Mouse (Mus musculus) c-Kit-positive CD71-positive TER-119-negative erythroid progenitor cells, embryonic 14.5 days (primary cell): ENCODE data around the gene Gtpbp2.

ENCODE experiments used
- DNase-seq: peaks from one replicate; pipeline ENCODE4 v3.0.0-alpha.2; 2013; ENCODE audit warnings: low read depth

Gtpbp2 gene

DNA sequence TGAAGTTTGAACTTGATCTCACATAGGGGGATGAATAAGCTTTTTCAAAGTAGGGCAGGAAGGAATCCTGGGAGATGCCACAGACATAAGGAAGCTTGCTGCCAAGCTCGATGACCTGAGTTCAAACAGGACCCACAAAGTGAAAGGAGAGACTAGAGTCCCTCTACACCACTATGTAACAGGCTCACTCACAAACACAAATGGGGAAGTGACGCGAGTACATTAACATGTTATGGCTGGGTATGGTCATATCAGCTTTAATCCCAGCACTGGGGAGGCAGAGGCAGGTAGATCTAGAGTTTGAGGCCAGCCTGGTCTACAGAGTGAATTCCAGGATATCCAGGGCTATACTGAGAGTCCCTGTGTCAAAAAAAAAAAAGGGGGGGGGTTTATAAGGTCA lies 6.5 kb upstream of the Gtpbp2 start:
- DNase-seq = no peak

DNA sequence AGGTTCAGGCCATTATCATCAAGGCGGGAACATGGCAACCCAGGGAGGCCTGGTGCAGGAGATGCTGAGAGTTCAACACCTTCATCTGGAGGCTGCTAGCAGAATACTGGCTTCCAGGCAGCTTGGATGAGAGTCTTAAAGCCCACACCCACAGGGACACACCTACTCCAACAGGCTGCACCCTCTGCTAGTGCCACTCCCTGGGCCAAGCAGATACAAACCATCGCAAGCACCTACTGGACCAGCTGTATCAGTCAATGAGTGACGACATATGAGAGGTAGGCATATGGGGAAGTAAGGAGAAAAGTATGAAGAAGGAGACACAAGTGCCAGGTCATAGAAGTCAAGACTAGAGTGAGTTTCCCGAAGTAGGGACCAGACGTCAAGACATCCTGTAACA lies 4.2 kb upstream of the Gtpbp2 start:
- DNase-seq = no peak

DNA sequence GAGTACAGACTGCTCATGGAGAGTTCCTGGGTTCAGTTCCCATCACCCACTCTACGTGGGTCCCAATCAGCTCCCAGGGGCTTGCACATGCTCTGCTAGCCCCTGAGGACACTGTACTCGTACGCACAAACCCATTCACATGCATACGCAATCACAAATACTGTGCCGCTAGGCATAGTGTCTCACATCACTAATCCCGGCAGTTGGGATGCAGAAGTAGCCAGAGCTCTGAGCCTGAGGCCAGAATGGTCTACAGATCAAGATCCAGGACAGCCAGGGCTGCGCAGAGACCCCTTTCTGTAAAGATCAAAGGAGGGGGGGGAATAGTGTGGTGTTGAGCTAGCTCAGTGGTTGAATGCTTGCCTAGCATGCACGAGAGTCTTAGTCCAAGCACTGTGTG lies 3.7 kb upstream of the Gtpbp2 start:
- no peak for DNase-seq

GRCm38 (mm10) chr17:46159236-46159635 lies 1.6 kb upstream of the Gtpbp2 start:
- DNase-seq = peak; percentile 61

DNA sequence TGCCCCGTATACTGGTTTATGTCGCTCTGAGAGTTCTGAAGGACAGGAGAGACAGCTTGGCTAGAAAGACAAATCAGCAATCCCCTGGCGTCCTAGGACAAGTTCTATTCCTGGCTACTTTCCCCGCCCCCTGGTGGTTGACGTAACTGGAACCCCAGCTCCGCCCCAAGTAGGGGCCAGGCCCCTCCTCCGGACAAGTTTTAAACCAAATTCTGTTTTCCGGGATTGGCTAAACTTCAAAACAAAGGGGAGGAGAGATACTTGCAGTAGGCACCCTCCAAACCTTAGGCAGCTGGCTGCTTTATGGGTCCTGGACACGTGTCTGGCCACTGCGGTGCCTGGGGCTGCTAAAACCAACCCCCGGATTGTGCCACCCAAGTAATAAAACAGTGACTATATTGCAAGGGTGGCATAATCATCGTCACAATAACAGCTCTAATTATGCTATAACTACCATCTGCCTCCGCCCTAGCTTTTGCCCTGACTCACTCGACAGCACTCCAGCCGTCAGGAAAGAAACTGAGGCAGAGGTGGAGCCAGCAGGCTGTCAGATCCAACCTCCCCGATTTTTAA lies 656 bp upstream of the Gtpbp2 start:
- DNase-seq = peak; percentile 94

GRCm38 (mm10) chr17:46161179-46161578 lies 347 bp downstream of the Gtpbp2 start:
- no peak for DNase-seq

DNA sequence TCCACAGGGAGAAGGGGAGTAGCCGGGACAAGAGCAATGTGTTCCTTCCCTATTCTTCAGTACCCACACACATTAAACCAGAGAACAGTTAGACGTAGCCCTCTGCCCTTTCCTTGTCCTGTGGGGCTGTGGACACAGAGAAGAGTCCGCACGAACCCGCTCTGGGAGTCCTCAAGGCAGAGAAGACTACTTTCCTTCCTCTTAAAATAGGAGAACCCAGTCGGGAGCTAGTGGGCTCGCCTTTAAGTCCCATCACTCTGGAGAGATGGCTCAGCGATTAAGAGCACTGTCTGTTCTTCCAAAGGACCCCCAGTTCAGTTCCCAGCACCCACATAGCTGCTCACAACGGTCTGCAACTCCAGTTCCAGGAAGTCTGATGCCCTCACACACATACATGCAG lies 878 bp downstream of the Gtpbp2 start:
- DNase-seq = no peak

- no peak for DNase-seq
Measured at GRCm38 (mm10) chr17:46162551-46162950, 1.7 kb downstream of the Gtpbp2 start.

DNA sequence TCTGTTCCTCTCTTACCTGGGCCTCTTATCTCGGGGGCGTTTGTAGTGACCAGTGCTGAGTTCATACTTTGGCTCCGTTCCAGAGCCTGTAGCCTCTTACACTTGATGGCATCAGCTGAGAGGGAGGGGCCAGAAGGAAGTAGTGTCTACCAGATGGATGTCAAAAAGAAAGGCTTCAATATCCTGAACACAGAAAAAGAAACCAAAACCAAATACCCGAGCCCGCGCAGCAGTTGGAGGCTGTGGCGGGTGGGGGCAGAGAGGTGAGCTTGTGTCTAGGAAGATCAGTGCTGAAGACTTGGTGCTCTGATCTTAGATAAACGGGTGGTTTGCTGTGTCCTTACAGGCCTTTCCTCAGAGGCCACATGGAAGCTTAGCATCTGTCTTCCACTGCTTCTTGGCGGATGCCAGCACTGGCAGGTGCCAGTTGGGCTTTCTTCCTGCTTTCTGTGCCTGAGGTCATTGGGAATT lies 2.2 kb downstream of the Gtpbp2 start:
- no peak for DNase-seq

DNA sequence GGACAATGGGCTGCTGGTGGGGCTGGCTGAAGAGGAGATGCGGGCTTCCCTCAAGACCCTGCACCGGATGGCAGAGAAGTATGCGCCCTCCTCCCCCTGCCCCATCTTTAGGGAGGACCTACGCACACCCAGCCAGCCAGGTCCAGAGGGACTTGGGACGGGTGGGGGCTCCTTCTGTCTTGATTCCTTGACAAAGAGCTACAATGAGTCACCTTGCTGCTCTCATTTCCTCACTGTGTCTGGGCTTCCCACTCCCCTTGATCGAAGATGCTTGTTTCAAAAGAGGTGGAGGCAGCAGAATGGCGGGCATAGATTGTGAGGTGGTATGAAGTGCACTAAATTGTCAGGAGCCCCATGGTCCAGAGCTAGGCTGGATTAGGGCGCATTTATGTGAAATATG lies 3.5 kb downstream of the Gtpbp2 start:
- DNase-seq = no peak

DNA sequence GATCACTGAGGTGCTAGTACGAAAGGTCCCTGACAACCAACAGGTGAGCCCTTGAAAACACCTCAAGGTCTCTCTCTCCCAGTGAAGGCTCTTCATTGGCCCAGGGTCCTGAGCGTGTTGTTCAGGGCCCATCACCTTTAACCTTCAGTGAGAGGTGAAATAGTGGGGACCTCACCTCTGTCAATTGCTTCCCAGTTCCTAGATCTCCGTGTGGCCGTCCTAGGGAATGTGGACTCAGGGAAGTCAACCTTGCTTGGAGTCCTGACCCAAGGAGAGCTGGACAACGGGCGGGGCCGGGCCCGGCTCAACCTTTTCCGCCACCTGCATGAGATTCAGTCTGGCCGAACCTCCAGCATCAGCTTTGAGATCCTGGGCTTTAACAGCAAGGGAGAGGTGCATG lies 4.0 kb downstream of the Gtpbp2 start:
- no peak for DNase-seq

DNA sequence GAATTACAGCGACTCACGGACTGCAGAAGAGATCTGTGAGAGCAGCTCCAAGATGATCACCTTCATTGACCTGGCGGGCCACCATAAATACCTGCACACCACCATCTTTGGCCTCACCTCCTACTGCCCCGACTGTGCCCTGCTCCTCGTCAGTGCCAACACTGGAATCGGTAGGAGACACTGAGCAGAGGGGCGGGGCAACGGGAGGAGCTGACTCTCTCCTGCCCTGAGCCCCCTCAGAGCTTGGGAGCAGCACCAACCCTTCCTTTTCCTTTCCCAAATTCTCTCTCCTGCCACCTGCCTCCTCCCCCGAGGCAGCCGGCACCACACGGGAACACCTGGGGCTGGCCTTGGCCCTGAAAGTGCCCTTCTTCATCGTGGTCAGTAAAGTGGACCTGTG lies 4.6 kb downstream of the Gtpbp2 start:
- DNase-seq = no peak

- DNase-seq = no peak
Measured at GRCm38 (mm10) chr17:46166270-46166669, 5.4 kb downstream of the Gtpbp2 start.

DNA sequence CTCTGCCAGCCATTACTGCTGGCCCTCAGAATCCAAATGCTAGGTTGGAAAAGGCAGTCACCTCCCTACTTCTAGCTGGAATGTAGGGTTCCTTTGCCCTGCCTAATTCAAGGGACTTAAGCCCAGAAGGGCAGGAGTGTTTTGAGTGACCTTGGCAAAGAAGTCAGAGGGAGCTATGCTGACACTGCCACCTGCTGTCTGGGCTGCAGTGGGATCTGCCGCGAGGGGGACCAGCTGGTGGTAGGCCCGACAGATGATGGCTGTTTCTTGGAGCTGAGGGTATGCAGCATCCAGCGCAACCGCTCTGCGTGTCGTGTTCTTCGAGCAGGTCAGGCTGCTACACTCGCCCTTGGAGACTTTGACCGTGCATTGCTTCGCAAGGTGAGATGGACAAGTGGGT lies 6.2 kb downstream of the Gtpbp2 start:
- no peak for DNase-seq

- no peak for DNase-seq
Measured at GRCm38 (mm10) chr17:46168318-46168717, 7.5 kb downstream of the Gtpbp2 start.

DNA sequence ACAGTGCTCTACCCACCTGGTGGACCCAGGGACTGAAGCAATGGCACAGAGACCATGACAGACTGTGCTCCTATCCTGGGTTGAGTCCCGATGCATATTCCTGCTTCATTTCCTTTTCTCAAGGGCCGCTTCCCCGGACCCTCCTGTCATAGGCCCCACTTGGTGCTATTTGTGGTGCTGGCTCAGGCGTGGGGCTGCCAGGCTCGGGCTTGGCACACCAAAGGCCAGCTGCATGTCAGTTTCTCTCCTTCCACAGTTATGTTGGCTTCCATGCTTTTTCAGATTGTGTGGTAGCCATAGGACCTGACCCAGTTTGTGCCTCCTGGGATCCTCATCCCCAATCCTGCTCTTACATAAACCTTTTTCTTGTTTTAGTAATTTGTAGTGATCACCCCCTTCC lies 7.9 kb downstream of the Gtpbp2 start:
- DNase-seq = no peak

DNA sequence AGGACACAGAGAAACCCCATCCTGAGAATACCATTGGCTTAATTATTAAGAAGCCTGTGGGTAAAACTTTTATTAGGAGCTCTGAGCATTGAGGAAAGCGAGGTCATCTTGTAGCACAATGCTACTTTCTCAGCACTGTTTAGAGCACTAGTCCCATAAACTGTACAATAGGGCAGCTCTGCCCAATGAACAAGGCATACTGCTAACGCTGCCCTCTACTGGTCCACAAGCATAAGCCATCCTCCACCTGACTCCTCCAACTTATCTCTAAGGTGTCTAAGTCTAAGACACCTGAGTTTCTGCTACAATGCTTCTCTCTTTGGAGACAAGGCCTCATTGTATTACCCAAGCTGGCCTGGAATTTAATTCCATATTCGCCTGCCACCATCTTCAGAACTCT lies 9.7 kb downstream of the Gtpbp2 start:
- DNase-seq = no peak

DNA sequence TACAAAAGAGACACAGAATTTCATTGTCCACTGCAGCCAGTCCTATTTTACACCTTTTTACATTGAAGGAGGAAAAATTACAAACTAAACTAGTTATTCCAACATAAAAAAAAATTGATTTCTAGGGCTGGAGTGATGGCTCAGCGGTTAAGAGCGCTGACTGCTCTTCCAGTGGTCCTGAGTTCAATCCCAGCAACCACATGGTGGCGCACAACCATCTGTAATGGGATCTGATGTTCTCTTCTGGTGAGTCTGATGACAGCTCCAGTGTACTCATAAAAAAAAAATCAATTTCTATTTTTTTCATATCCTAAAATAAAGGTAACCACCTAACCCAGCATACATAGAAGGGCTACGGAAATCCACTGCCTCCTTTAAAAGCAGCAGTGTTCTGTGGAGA lies 21.4 kb downstream of the Gtpbp2 start:
- DNase-seq = no peak

DNA sequence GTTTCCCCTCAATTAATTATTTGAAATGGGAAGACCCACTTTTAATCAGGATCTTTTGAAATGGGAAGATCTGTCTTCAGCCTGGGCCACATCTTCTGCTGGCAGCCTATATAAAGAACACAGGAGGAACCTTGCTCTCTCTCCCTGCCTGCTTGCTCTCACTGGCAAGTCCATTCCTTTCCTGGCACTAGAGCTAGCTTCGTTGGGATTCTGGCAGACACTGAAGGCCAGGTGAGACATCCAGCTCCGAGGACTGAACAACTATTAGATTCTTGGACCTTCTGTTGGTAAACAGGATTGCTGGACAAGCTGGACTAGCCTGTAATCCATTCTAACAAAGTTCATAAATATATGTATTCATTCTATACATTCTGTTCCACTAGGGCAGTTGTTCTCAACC lies 28.0 kb downstream of the Gtpbp2 start:
- no peak for DNase-seq

GRCm38 (mm10) chr17:46201151-46201550 lies 40.3 kb downstream of the Gtpbp2 start:
- DNase-seq = peak; percentile 30

- DNase-seq = peak; percentile 89
Measured at GRCm38 (mm10) chr17:46202421-46203071, 41.7 kb downstream of the Gtpbp2 start, which contains the start of the genes Polh and Xpo5. TSS of gene Polh (minus strand) at chr17:46202645. TSS of gene Xpo5 (plus strand) at chr17:46202782.

GRCm38 (mm10) chr17:46203078-46203477 lies 42.2 kb downstream of the Gtpbp2 start:
- no peak for DNase-seq

GRCm38 (mm10) chr17:46206676-46207075 lies 45.8 kb downstream of the Gtpbp2 start:
- DNase-seq = no peak

- DNase-seq = no peak
Measured at GRCm38 (mm10) chr17:46210550-46210949, 49.7 kb downstream of the Gtpbp2 start.
